Mouse (Mus musculus) E14TG2a.4 (cell line): ENCODE measurements around the gene Insl3.

Source experiments
- CTCF ChIP-seq: conservative IDR thresholded peaks from 2 replicates; pipeline ENCODE4 v1.5.1; 2014; ENCODE audit warnings: low read length
- NANOG ChIP-seq: IDR thresholded peaks from 2 replicates; pipeline ENCODE4 v1.6.1; 2014; ENCODE audit warnings: borderline replicate concordance, low read length, mixed read lengths
- POU5F1 ChIP-seq: IDR thresholded peaks from 2 replicates; pipeline ENCODE4 v1.6.1; 2014; ENCODE audit warnings: low read length, borderline replicate concordance

- no peak for TF ChIP-seq CTCF
- TF ChIP-seq POU5F1, result no peak
- no peak for TF ChIP-seq NANOG
These were observed 49.7 kb upstream of the Insl3 start for GRCm38 (mm10) chr8:71639318-71639717.
